Mouse (Mus musculus) olfactory bulb, adult 2 months (tissue): ENCODE measurements around the gene Ube3c. TPM values are rescaled to one million over a fixed set of nuclear protein-coding genes. Genes with fewer than 3 reads are reported as not detected.
"Not testable (repeated sequence)": the region's sequence is repeated elsewhere in the genome, so short reads cannot be mapped to it uniquely, and the experiment has no call there.

ENCODE experiments used
- H3K27ac ChIP-seq: fragments of 200-500 bp; 2 replicates; pipeline ENCODE4 v1.5.1; 2012; ENCODE audit warnings: low read depth, low read length; ENCODE audit not compliant: insufficient read depth
- H3K4me1 ChIP-seq: fragments of 200-500 bp; 2 replicates; pipeline ENCODE4 v1.6.1; 2012; ENCODE audit warnings: low read length; ENCODE audit not compliant: control insufficient read depth, insufficient read depth
- H3K4me3 ChIP-seq: fragments of 200-500 bp; 2 replicates; pipeline ENCODE4 v1.5.1; 2012; ENCODE audit warnings: mild to moderate bottlenecking, low read depth, low read length, moderate library complexity; ENCODE audit not compliant: insufficient read depth
- CTCF ChIP-seq: fragments of 200-500 bp; IDR thresholded peaks from 2 replicates; pipeline ENCODE4 v1.5.1; 2012; ENCODE audit warnings: low read depth, mild to moderate bottlenecking, low read length, moderate library complexity; ENCODE audit not compliant: insufficient read depth
- POLR2A ChIP-seq: fragments of 200-500 bp; IDR thresholded peaks from 2 replicates; pipeline ENCODE4 v1.6.1; 2012; ENCODE audit warnings: mild to moderate bottlenecking, low read depth, low read length, moderate library complexity; ENCODE audit not compliant: insufficient read depth
- whole genome bisulfite sequencing: fragments of 180-500 bp; shearing (Covaris S2); methylation state at CpG from one replicate; pipeline ENCODE4 v1.1.7; 2018; 5-methylcytosine and 5-hydroxymethylcytosine counted together
- polyA plus RNA-seq: library from polyadenylated mRNA; stranded (reverse); fragments of >200 nt; gene quantifications from 2 replicates; pipeline ENCODE4 v1.2.4, GENCODE M21; 2012; ENCODE audit warnings: low replicate concordance; ENCODE audit not compliant: missing spikeins, insufficient read depth, insufficient read length

The Ube3c gene
- polyA plus RNA-seq, result not detected in 2 replicates

GRCm38 (mm10) chr5:29568848-29569377, at the start of gene Ube3c:
Gene Ube3c (plus strand): TSS chr5:29569242.
- H3K4me1 ChIP-seq, result peaks cover 7% of the 10 kb centered on the region
- peak within 1 kb of the TSS; percentile 73 for H3K27ac ChIP-seq
- peak within 1 kb of the TSS; percentile 66 for H3K4me3 ChIP-seq
- TF ChIP-seq POLR2A (peak; percentile 77), CTCF (no peak)
- WGBS, result under 1% methylated on average over 72 of the region's 72 CpGs

- no peak overlapping the region for H3K27ac ChIP-seq
- no peaks in the 10 kb centered on the region for H3K4me1 ChIP-seq
- no peak overlapping the region for H3K4me3 ChIP-seq
- WGBS, result 85% methylated on average over 5 of the region's 5 CpGs
- no peak for TF ChIP-seq POLR2A
- TF ChIP-seq CTCF, result no peak
These were observed 8.9 kb upstream of the Ube3c start for GRCm38 (mm10) chr5:29560111-29560510.

GRCm38 (mm10) chr5:29560667-29561066, 8.4 kb upstream of the Ube3c start:
- Histone ChIP-seq H3K27ac (no peak overlapping the region), H3K4me3 (no peak overlapping the region), H3K4me1 (no peaks in the 10 kb centered on the region)
- TF ChIP-seq CTCF (no peak), POLR2A (no peak)
- 92% methylated on average over 2 of the region's 2 CpGs for WGBS

GRCm38 (mm10) chr5:29569378-29570280, 587 bp downstream of the Ube3c start:
- TF ChIP-seq POLR2A (no peak), CTCF (peak; percentile 11; the same call in 1 of the 2 replicates)
- Histone ChIP-seq H3K4me3 (peak overlapping the region; percentile 66), H3K27ac (peak overlapping the region; percentile 70; the same call in 1 of the 2 replicates), H3K4me1 (peaks cover 7% of the 10 kb centered on the region)
- WGBS, result 1% methylated on average over 66 of the region's 67 CpGs

- H3K27ac ChIP-seq, H3K4me3 ChIP-seq, H3K4me1 ChIP-seq: not testable (repeated sequence)
- 75% methylated on average over 11 of the region's 11 CpGs for WGBS
These were observed 5.2 kb downstream of the Ube3c start for GRCm38 (mm10) chr5:29574286-29574685.

- 74% methylated on average over 2 of the region's 2 CpGs for WGBS
- no peak for TF ChIP-seq CTCF
- TF ChIP-seq POLR2A, result no peak
- peaks cover 4% of the 10 kb centered on the region for H3K4me1 ChIP-seq
- no peak overlapping the region for H3K27ac ChIP-seq
- no peak overlapping the region for H3K4me3 ChIP-seq
These were observed 6.0 kb downstream of the Ube3c start for GRCm38 (mm10) chr5:29575085-29575484.

GRCm38 (mm10) chr5:29577795-29578631, 9.0 kb downstream of the Ube3c start:
- WGBS, result 93% methylated on average over 4 of the region's 4 CpGs
- TF ChIP-seq CTCF, result no peak
- TF ChIP-seq POLR2A, result no peak
- H3K27ac ChIP-seq, result no peak overlapping the region
- no peak overlapping the region for H3K4me3 ChIP-seq
- no peaks in the 10 kb centered on the region for H3K4me1 ChIP-seq

- TF ChIP-seq CTCF (no peak), POLR2A (no peak)
- Histone ChIP-seq H3K4me1 (no peaks in the 10 kb centered on the region), H3K27ac (no peak overlapping the region), H3K4me3 (no peak overlapping the region)
- 67% methylated on average over 2 of the region's 2 CpGs for WGBS
These were observed 15.0 kb downstream of the Ube3c start for GRCm38 (mm10) chr5:29583880-29584595.

- H3K4me1 ChIP-seq, H3K4me3 ChIP-seq, H3K27ac ChIP-seq: not testable (repeated sequence)
- 99% methylated on average over 7 of the region's 7 CpGs for WGBS
These were observed 23.1 kb downstream of the Ube3c start for GRCm38 (mm10) chr5:29592161-29592560.
